Mouse (Mus musculus) brain, embryonic 14.5 days (tissue): Measurements from ENCODE around the gene Nkpd1.

Source experiments
- CTCF ChIP-seq: fragments of 200-500 bp; IDR thresholded peaks from 2 replicates; pipeline ENCODE4 v1.5.1; 2012; ENCODE audit warnings: inconsistent platforms, mild to moderate bottlenecking, moderate library complexity, borderline replicate concordance; ENCODE audit not compliant: insufficient read depth, insufficient read length; ENCODE audit errors: extremely low read depth
- POLR2A ChIP-seq: fragments of 200-500 bp; IDR thresholded peaks from 2 replicates; pipeline ENCODE4 v1.6.1; 2012; ENCODE audit warnings: mild to moderate bottlenecking, inconsistent platforms, borderline replicate concordance; ENCODE audit not compliant: poor library complexity, insufficient read depth, insufficient read length, severe bottlenecking; ENCODE audit errors: extremely low read depth

DNA sequence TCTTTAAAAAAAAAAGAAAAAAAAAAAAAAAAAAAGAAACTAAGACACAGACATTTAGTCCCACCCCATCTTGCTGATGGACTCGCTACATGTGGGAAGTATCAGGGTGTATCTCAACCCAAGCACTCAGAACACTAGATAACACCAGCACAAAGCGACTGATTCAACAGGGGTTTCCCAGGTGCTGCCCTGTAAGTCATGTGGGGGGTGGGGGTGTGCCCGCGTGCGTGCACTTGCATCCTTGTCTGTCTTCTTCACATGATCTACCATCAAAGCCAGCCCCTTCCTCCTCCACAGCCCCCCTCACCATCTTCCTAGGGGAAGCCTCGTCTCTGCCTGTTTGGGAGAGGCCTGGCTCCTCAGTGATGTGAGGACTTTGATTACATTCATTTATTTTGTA, 5.3 kb upstream of the Nkpd1 start:
- TF ChIP-seq POLR2A (no peak), CTCF (no peak)
